Mouse (Mus musculus) heart, postnatal 14 days (tissue): Measurements from ENCODE around the gene Olfr868. TPM values are rescaled to one million over a fixed set of nuclear protein-coding genes. Genes with fewer than 3 reads are reported as not detected.

Experiments used
- DNase-seq, 2 experiments: peaks; one replicate each; pipeline ENCODE4 v3.0.0; 2021 to 2022
- intact Hi-C: fragments of 180-260 bp; cut with DNase I; formaldehyde crosslinking; loops from one replicate; pipeline ENCODE4 v1.15.1; 2025
- long read RNA-seq, 2 experiments: library from polyadenylated mRNA; stranded (forward); transcript quantifications; one replicate each; pipeline ENCODE4 v2.0.0; 2021
- total RNA-seq, 2 experiments: library from RNA; stranded (reverse); gene quantifications; 2 replicates each; pipeline ENCODE4 v1.2.3; 2021

The Olfr868 gene
- not detected for total RNA-seq
- long read RNA-seq, experiment 1 = 0 reads
- long read RNA-seq, experiment 2 = 0 reads

- intact Hi-C loops = no loop called here
- DNase-seq = no peak
These were observed at the start of gene Olfr868 for GRCm38 (mm10) chr9:20098326-20098725. Gene Olfr868 (plus strand): TSS chr9:20098626.

- DNase-seq = no peak
- intact Hi-C loops = no loop called here
These were observed 41.0 kb upstream of the Olfr868 start, which contains the start of gene Olfr867 for GRCm38 (mm10) chr9:20057462-20057861. Gene Olfr867 (minus strand): TSS chr9:20057562.

GRCm38 (mm10) chr9:20070236-20070635, 28.2 kb upstream of the Olfr868 start:
- no peak for DNase-seq
- intact Hi-C loops = no loop called here

GRCm38 (mm10) chr9:20071291-20071690, 27.1 kb upstream of the Olfr868 start:
- no peak for DNase-seq
- intact Hi-C loops = no loop called here

- DNase-seq = no peak
- intact Hi-C loops = no loop called here
These were observed 24.8 kb upstream of the Olfr868 start for GRCm38 (mm10) chr9:20073523-20074177.

GRCm38 (mm10) chr9:20128709-20129108, 30.3 kb downstream of the Olfr868 start, which contains the start of gene Olfr869:
Gene Olfr869 (plus strand): TSS chr9:20129009.
- DNase-seq = no peak
- intact Hi-C loops = no loop called here

- intact Hi-C loops = no loop called here
- no peak for DNase-seq
These were observed 51.3 kb downstream of the Olfr868 start for GRCm38 (mm10) chr9:20149706-20150105.

Other genes with a start within 250 kb of the Olfr868 start
- not detected for gene Olfr860, start 248.9 kb upstream of the Olfr868 start, total RNA-seq
- not detected for gene Olfr862, start 210.6 kb upstream of the Olfr868 start, total RNA-seq
- not detected for gene Olfr77, start 181.8 kb upstream of the Olfr868 start, total RNA-seq
- gene Olfr866, start 70.6 kb upstream of the Olfr868 start, total RNA-seq = not detected
- gene Olfr867, start 41.1 kb upstream of the Olfr868 start, total RNA-seq = not detected
- gene Olfr869, start 30.4 kb downstream of the Olfr868 start, total RNA-seq = not detected
- gene Olfr870, start 75.4 kb downstream of the Olfr868 start, total RNA-seq = not detected
- not detected for gene Olfr871, start 113.6 kb downstream of the Olfr868 start, total RNA-seq
- not detected for gene Olfr872, start 138.5 kb downstream of the Olfr868 start, total RNA-seq
- not detected for gene Olfr39, start 183.7 kb downstream of the Olfr868 start, total RNA-seq
- gene Olfr873, start 199.9 kb downstream of the Olfr868 start, total RNA-seq = not detected
- not detected for gene Olfr18, start 237.5 kb downstream of the Olfr868 start, total RNA-seq